Mouse (Mus musculus) lung, postnatal 0 days (tissue): Measurements from ENCODE around the gene Pim3. TPM values are rescaled to one million over a fixed set of nuclear protein-coding genes. Genes with fewer than 3 reads are reported as not detected.
A peak's percentile ranks its signal among the peaks of the same experiment; 100 is the strongest.

Experiments used
- ATAC-seq: fragments of 200-750 bp; cut with Nextera tagmentation; 2 replicates; pipeline ENCODE4 v1.8.0; 2017; ENCODE audit warnings: moderate library complexity
- DNase-seq: peaks from one replicate; pipeline ENCODE4 v3.0.0-alpha.2; 2016; ENCODE audit warnings: low spot score
- H3K27ac ChIP-seq: fragments of 300-500 bp; sonication (generic); 2 replicates; pipeline ENCODE4 v1.5.1; 2014; ENCODE audit warnings: antibody characterized with exemption, mild to moderate bottlenecking, low read length, mixed read lengths
- H3K27me3 ChIP-seq: fragments of 300-500 bp; sonication (generic); replicated peaks from 2 replicates; pipeline ENCODE4 v1.6.1; 2014; ENCODE audit warnings: low read length, mixed read lengths; ENCODE audit not compliant: insufficient read depth
- H3K36me3 ChIP-seq: fragments of 300-500 bp; sonication (generic); 2 replicates; pipeline ENCODE4 v1.6.1; 2014; ENCODE audit warnings: low read length, mixed read lengths; ENCODE audit not compliant: insufficient read depth
- H3K4me1 ChIP-seq: fragments of 300-500 bp; sonication (generic); 2 replicates; pipeline ENCODE4 v1.6.1; 2014; ENCODE audit warnings: antibody characterized with exemption, low read depth, low read length, mixed read lengths; ENCODE audit not compliant: insufficient read depth
- H3K4me2 ChIP-seq: fragments of 300-500 bp; sonication (generic); replicated peaks from 2 replicates; pipeline ENCODE4 v1.6.1; 2014; ENCODE audit warnings: low read depth, mild to moderate bottlenecking, low read length, moderate library complexity, mixed read lengths
- H3K4me3 ChIP-seq: fragments of 300-500 bp; sonication (generic); 2 replicates; pipeline ENCODE4 v1.5.1; 2014; ENCODE audit warnings: low read depth, low read length
- H3K9ac ChIP-seq: fragments of 300-500 bp; sonication (generic); replicated peaks from 2 replicates; pipeline ENCODE4 v1.6.1; 2014; ENCODE audit warnings: low read depth, mild to moderate bottlenecking
- H3K9me3 ChIP-seq: fragments of 300-500 bp; sonication (generic); 2 replicates; pipeline ENCODE4 v1.6.1; 2016; ENCODE audit warnings: low read length, mixed read lengths
- CTCF ChIP-seq: IDR thresholded peaks from 2 replicates; pipeline ENCODE4 v1.5.1; 2016; ENCODE audit warnings: antibody characterized with exemption, mild to moderate bottlenecking
- EP300 ChIP-seq: IDR thresholded peaks from 2 replicates; pipeline ENCODE4 v1.6.1; 2016; ENCODE audit warnings: antibody characterized with exemption, mild to moderate bottlenecking, control low read depth
- WGBS: fragments of 180-500 bp; shearing (Covaris S2); extraction: QIAGEN DNeasy Blood & Tissue Kit; methylation state at CpG from one replicate; pipeline ENCODE4 v1.1.7; 2014; 5-methylcytosine and 5-hydroxymethylcytosine counted together
- polyA plus RNA-seq: library from polyadenylated mRNA; unstranded; fragments of >200 nt; fragmentation: Nextera tagmentation; extraction: Ambion mirVana; gene quantifications from 2 replicates; pipeline ENCODE4 v1.2.1, GENCODE M21; 2015

Gene Pim3
- polyA plus RNA-seq, 1 experiment from 2014 or later, result 69.6 TPM

DNA sequence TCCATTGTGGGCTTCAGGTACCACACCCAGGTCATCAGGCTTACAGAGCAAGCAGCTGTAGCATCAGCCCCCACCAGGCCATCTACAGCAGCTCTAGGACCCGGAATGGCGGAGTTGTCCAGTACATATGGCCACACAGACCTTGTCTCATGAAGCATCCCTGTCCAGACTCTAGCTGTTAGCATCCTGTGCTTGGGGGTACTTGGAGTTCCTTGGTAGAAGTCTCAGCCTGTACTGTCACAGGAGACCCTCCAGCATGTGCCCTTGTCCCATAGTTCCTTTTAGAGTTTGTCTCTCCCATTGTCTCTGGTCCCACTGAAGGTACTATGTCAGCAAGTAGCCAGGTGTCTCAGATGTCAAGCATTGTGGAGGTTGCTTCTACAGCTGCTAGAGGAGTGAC lies 12.4 kb upstream of the Pim3 start:
- Histone ChIP-seq H3K4me1 (peaks cover 20% of the 10 kb centered on the region), H3K9ac (no peak overlapping the region), H3K4me3 (no peak overlapping the region), H3K27ac (peak overlapping the region; percentile 97), H3K36me3 (no peaks in the 10 kb centered on the region), H3K4me2 (no peak overlapping the region), H3K27me3 (no peaks in the 10 kb centered on the region), H3K9me3 (no peaks in the 10 kb centered on the region)
- no peak for DNase-seq
- 85% methylated on average over 2 of the region's 2 CpGs for WGBS
- TF ChIP-seq EP300 (no peak), CTCF (no peak)
- no peak for ATAC-seq

DNA sequence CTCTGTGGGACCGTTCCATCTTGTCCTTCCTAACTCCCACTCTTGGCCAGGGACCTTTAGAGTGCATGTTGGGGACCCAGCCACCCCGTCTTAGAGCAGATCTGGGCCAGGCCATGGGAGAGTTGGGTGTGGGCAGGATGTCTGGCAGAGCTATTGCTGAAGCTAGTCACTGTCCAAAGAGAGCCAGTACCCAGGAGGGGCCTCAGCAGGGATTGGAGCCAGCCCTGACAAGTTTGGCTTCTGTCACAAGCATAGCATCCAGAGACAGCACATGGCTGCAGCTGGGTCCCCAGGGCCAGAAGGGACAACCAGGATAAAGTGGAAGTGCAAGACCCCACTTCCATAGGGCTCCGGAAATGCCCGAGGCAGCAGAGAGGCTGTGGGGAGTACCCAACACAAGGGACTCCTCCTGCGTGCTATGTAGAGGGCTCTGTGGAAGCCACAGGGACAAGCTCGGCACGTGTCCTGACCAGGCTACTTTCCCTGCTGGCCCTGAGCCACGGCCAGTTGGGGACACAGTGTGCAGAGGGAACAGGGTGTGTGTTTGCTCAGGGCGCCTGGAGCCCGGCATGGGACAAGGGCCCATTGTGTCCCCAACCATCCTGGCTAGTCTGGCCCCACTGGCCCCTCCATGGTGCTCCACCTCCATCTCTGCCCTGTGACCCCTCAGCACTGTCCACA lies 11.7 kb upstream of the Pim3 start:
- peak overlapping the region; percentile 97 for H3K27ac ChIP-seq
- no peak overlapping the region for H3K4me3 ChIP-seq
- DNase-seq, result peak; percentile 92
- H3K36me3 ChIP-seq, result no peaks in the 10 kb centered on the region
- H3K4me2 ChIP-seq, result no peak overlapping the region
- H3K9me3 ChIP-seq, result no peaks in the 10 kb centered on the region
- ATAC-seq, result peak; percentile 85
- no peaks in the 10 kb centered on the region for H3K27me3 ChIP-seq
- 0 out of 2 replicates have a peak overlapping the region, but pooled peaks have one; percentile 16 for H3K9ac ChIP-seq
- TF ChIP-seq EP300, result peak; percentile 99
- TF ChIP-seq CTCF, result no peak
- H3K4me1 ChIP-seq, result peaks cover 27% of the 10 kb centered on the region
- WGBS, result 43% methylated on average over 10 of the region's 10 CpGs

DNA sequence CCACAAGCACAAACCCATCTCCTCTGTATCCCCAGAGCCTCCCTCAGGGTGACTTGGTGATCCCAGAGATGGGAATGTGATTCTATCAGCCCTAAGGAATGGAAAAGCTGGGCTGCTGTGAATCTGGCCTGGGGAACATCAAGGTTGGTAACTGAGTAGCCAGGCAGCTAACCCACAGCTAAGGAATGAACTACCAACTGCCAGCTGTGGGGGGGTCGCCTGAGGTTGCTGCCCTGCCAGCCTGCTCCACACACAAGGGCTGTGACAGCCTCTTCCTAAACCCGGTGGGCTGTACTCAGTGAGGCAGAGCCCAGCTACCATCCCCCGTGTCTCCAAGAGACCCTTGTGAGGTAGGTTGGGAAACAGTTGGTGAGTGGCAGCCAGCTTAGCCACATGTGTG lies 10.9 kb upstream of the Pim3 start:
- WGBS, result 30% methylated on average over 3 of the region's 3 CpGs
- Histone ChIP-seq H3K27ac (peak overlapping the region; percentile 97), H3K27me3 (no peaks in the 10 kb centered on the region), H3K9me3 (no peaks in the 10 kb centered on the region), H3K4me1 (peaks cover 35% of the 10 kb centered on the region), H3K9ac (no peak overlapping the region), H3K36me3 (no peaks in the 10 kb centered on the region), H3K4me2 (no peak overlapping the region), H3K4me3 (no peak overlapping the region)
- no peak for TF ChIP-seq CTCF
- TF ChIP-seq EP300, result no peak
- DNase-seq (peak; percentile 35), ATAC-seq (peak; percentile 8)

- peaks cover 35% of the 10 kb centered on the region for H3K4me1 ChIP-seq
- no peaks in the 10 kb centered on the region for H3K27me3 ChIP-seq
- peak overlapping the region; percentile 97 for H3K27ac ChIP-seq
- TF ChIP-seq EP300 (peak; percentile 90), CTCF (peak; percentile 45)
- H3K4me3 ChIP-seq, result no peak overlapping the region
- DNase-seq (peak; percentile 94), ATAC-seq (peak; percentile 81)
- H3K4me2 ChIP-seq, result no peak overlapping the region
- no peaks in the 10 kb centered on the region for H3K36me3 ChIP-seq
- WGBS, result 51% methylated on average over 10 of the region's 10 CpGs
- no peaks in the 10 kb centered on the region for H3K9me3 ChIP-seq
- no peak overlapping the region for H3K9ac ChIP-seq
These were observed 10.4 kb upstream of the Pim3 start for GRCm38 (mm10) chr15:88851507-88852149.

GRCm38 (mm10) chr15:88853106-88853505 lies 8.9 kb upstream of the Pim3 start:
- H3K9ac ChIP-seq, result no peak overlapping the region
- no peaks in the 10 kb centered on the region for H3K27me3 ChIP-seq
- ATAC-seq (no peak), DNase-seq (no peak)
- H3K4me2 ChIP-seq, result no peak overlapping the region
- peak overlapping the region; percentile 97; the same call in 1 of the 2 replicates for H3K27ac ChIP-seq
- peaks cover 35% of the 10 kb centered on the region for H3K4me1 ChIP-seq
- WGBS, result 78% methylated on average over 9 of the region's 9 CpGs
- H3K9me3 ChIP-seq, result no peaks in the 10 kb centered on the region
- no peak overlapping the region for H3K4me3 ChIP-seq
- TF ChIP-seq CTCF (no peak), EP300 (no peak)
- H3K36me3 ChIP-seq, result no peaks in the 10 kb centered on the region

DNA sequence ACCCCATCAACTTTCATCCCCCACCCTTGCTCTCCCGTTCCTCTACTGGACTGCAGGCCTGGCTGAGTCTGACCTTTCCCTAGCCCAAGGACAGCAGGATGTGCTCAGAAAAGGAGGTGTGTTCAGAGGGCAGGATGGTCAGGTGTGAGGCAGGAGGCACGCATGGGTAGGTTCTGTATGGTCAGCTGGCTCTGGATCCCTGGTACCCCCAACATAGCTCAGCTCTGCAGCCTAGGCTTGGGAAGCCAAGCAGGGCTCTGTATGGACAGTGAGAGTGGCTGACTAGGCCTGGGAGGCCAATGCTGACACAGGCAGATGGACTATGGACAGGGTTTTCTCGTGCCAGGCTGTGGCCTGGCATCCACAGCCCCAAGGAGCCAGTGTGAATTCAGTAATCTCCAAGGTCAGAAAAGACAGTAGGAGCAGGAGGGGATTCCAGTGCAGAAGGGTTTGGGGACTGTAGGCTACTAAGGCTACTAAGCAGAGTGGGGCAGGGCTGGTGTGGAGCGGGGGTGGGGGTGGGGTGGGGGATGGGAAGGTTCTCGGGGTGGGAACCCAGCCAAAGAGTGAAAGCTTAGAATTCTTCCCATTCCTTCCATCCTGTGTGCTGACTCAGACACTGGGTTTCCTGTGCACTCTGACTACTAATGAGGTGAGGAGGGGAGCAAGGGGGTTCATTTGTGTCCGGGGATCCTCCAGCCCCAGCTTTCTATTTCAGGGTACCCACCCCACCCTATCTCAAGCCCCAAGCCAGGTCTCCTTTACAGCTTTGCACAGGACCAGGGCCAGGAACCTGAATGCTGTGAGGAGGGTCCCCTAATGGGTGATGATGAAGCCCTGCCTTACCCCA lies 7.6 kb upstream of the Pim3 start:
- DNase-seq (peak; percentile 66), ATAC-seq (no peak)
- Histone ChIP-seq H3K4me3 (no peak overlapping the region), H3K9ac (no peak overlapping the region), H3K27me3 (no peaks in the 10 kb centered on the region), H3K36me3 (no peaks in the 10 kb centered on the region), H3K9me3 (no peaks in the 10 kb centered on the region), H3K4me2 (no peak overlapping the region), H3K27ac (peak overlapping the region; percentile 82), H3K4me1 (peaks cover 35% of the 10 kb centered on the region)
- WGBS, result 27% methylated on average over 6 of the region's 6 CpGs
- TF ChIP-seq EP300 (no peak), CTCF (no peak)
